Mouse (Mus musculus) neutrophil, adult 5-6 weeks (primary cell): Measurements from ENCODE around the gene Tmem130. TPM values are rescaled to one million over a fixed set of nuclear protein-coding genes. Genes with fewer than 3 reads are reported as not detected.

Source experiments
- ATAC-seq: fragments of 151-379, 151-347 bp; 2 replicates; pipeline ENCODE4 v1.8.0; 2017; ENCODE audit warnings: mild to moderate bottlenecking, moderate TSS enrichment; ENCODE audit not compliant: insufficient number of reproducible peaks, poor library complexity, low FRiP score, severe bottlenecking; ENCODE audit errors: extremely low read depth
- total RNA-seq: library from RNA; stranded (forward); fragments of 200-1000 nt; gene quantifications from 2 replicates; pipeline ENCODE4 v1.2.3, GENCODE M21; 2017

The Tmem130 gene
- total RNA-seq, 1 experiment from 2014 or later, result not detected

- no peak for ATAC-seq
Observed at GRCm38 (mm10) chr5:144737101-144737500, 24.5 kb downstream of the Tmem130 start.

GRCm38 (mm10) chr5:144734949-144735348 lies 26.7 kb downstream of the Tmem130 start:
- ATAC-seq, result peak; percentile 41; the same call in 1 of the 2 replicates

GRCm38 (mm10) chr5:144733953-144734352 lies 27.7 kb downstream of the Tmem130 start:
- no peak for ATAC-seq

GRCm38 (mm10) chr5:144729216-144729615 lies 32.4 kb downstream of the Tmem130 start:
- no peak for ATAC-seq

- ATAC-seq, result no peak
Observed at GRCm38 (mm10) chr5:144728237-144728636, 33.4 kb downstream of the Tmem130 start.

- ATAC-seq, result no peak
Observed at GRCm38 (mm10) chr5:144727119-144727518, 34.5 kb downstream of the Tmem130 start.

GRCm38 (mm10) chr5:144725554-144725953 lies 36.1 kb downstream of the Tmem130 start:
- ATAC-seq, result no peak

- ATAC-seq, result no peak
Observed at GRCm38 (mm10) chr5:144724926-144725325, 36.7 kb downstream of the Tmem130 start.

- no peak for ATAC-seq
Observed at GRCm38 (mm10) chr5:144720281-144720680, 41.3 kb downstream of the Tmem130 start.

- ATAC-seq, result no peak
Observed at GRCm38 (mm10) chr5:144719781-144720180, 41.8 kb downstream of the Tmem130 start.

GRCm38 (mm10) chr5:144717186-144717585 lies 44.4 kb downstream of the Tmem130 start:
- ATAC-seq, result no peak

GRCm38 (mm10) chr5:144713371-144713770 lies 48.2 kb downstream of the Tmem130 start:
- ATAC-seq, result no peak

- no peak for ATAC-seq
Observed at GRCm38 (mm10) chr5:144707603-144708002, 54.0 kb downstream of the Tmem130 start.

- no peak for ATAC-seq
Observed at GRCm38 (mm10) chr5:144703464-144704368, 57.9 kb downstream of the Tmem130 start.

- no peak for ATAC-seq
Observed at GRCm38 (mm10) chr5:144695289-144696060, 66.1 kb downstream of the Tmem130 start.

GRCm38 (mm10) chr5:144694161-144694560 lies 67.5 kb downstream of the Tmem130 start:
- no peak for ATAC-seq

- no peak for ATAC-seq
Observed at GRCm38 (mm10) chr5:144691421-144691820, 70.2 kb downstream of the Tmem130 start.

- no peak for ATAC-seq
Observed at GRCm38 (mm10) chr5:144688371-144688770, 73.2 kb downstream of the Tmem130 start.
